ENCODE assay signal across 10 mouse cellular contexts in the genomic region with DNA sequence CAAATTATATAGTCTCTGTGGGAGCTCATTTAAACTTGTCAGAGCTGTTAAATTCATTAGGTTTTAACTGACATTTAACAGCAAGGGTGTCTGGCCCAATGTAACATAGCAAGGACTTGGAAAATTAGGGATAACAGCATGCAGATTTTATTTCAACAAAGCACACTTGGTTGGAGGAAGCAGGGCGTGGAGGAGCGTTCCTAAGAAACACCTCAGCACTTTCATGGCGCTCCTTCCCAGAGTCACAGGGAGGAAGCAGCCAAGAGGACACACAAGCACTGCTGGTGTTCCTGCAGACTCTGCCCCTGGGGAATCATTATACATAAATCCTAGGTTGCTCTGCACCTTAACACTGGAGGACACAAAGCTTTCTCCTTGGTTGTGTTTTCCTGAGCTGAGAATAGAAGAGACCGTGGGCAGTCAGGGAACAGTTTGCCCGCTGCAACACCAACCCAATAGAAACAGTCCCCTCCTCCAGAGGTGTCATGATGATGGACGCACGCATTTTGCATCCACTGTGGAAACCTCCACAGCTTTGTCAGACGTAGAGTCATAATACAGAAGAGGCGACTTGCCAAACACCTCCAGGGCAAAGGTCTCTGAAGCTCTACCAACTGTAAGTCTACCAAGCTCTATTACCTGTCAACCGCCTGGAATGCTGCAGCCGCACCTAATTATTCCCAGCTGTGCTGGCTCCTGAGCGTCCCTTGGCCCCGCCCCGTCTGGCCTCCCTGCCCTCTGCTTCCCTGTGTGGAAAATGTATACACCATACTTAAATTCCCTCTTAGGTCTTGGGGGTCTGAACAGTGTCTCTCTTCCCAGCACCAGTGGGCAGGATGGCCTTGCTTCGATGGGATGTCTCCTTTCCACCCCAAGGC.
DNase-seq lines count a peak whose midpoint lies in the region; ATAC-seq and TF ChIP-seq lines count a peak whose summit lies in the region.
"Had no signal": no experiment of that assay in that cellular context is flagged by ENCODE, and none has a peak within 500 bp of the region (broad histone marks: within the 10 kb centered on the region; RNA-seq: fewer than 3 reads in every experiment).

No protein-coding gene starts in this region.

- H3K27me3 ChIP-seq in embryonic facial prominence, embryonic 15.5 days, result no peaks in the 10 kb centered on the region
- no peaks in the 10 kb centered on the region for H3K27me3 ChIP-seq in kidney, embryonic 16.5 days (ENCODE audit: insufficient read depth, low read length)

- H3K4me2 ChIP-seq in embryonic facial prominence, embryonic 15.5 days (replicated peaks), result no peak overlapping the region
- H3K4me2 ChIP-seq in kidney, embryonic 16.5 days (replicated peaks; ENCODE audit: low read depth, low read length), result peak overlapping the region; percentile 26; the same call in 1 of the 2 replicates

- H3K9ac ChIP-seq in embryonic facial prominence, embryonic 15.5 days, result no peak overlapping the region
- H3K9ac ChIP-seq in kidney, embryonic 16.5 days (replicated peaks; ENCODE audit: low read length), result no peak overlapping the region

- H3K9me3 ChIP-seq in embryonic facial prominence, embryonic 15.5 days (replicated peaks), result no peaks in the 10 kb centered on the region
- H3K9me3 ChIP-seq in kidney, embryonic 16.5 days (ENCODE audit: low read length), result no peaks in the 10 kb centered on the region

- intact Hi-C loops in gastrocnemius, adult 2 months (cut with DNase I), result no loop called here
- intact Hi-C loops in gastrocnemius, postnatal 36 days (cut with DNase I), result no loop called here

- WGBS in embryonic facial prominence, embryonic 15.5 days, result 16% methylated on average over 15 of the region's 15 CpGs
- WGBS in kidney, embryonic 16.5 days, result 22% methylated on average over 15 of the region's 15 CpGs

- H3K4me1 ChIP-seq in embryonic facial prominence, embryonic 15.5 days, result peaks cover 10% of the 10 kb centered on the region; the same call in 1 of the 2 replicates
- H3K4me1 ChIP-seq in kidney, embryonic 16.5 days (ENCODE audit: insufficient read depth, low read length), result peaks cover 12% of the 10 kb centered on the region

- peak; percentile 23 for DNase-seq in gastrocnemius, adult 2 months
- no peak for DNase-seq in gastrocnemius, postnatal 25 days
- DNase-seq in mesoderm, embryonic 11.5 days (ENCODE audit: low read depth, low spot score), result peak; percentile 88
- no peak for DNase-seq in adrenal gland, adult 2 months
- DNase-seq in urinary bladder, postnatal 10 days (ENCODE audit: low spot score), result no peak
- no peak for DNase-seq in gastrocnemius, postnatal 36 days
- DNase-seq: heart, postnatal 4 days; thymus, postnatal 36 days had no signal

- no peak overlapping the region for H3K4me3 ChIP-seq in gastrocnemius, adult 2 months
- no peak overlapping the region for H3K4me3 ChIP-seq in embryonic facial prominence, embryonic 15.5 days (replicated peaks)
- no peak overlapping the region for H3K4me3 ChIP-seq in kidney, embryonic 16.5 days (ENCODE audit: low read length)

- TF ChIP-seq CTCF in gastrocnemius, adult 2 months (IDR thresholded peaks at IDR 0.05), result no peak

- no peak overlapping the region for H3K27ac ChIP-seq in gastrocnemius, adult 2 months
- peak overlapping the region; percentile 69 for H3K27ac ChIP-seq in embryonic facial prominence, embryonic 15.5 days (replicated peaks)
- H3K27ac ChIP-seq in kidney, embryonic 16.5 days (ENCODE audit: low read length), result no peak overlapping the region

- no peaks in the 10 kb centered on the region for H3K36me3 ChIP-seq in embryonic facial prominence, embryonic 15.5 days
- no peaks in the 10 kb centered on the region for H3K36me3 ChIP-seq in kidney, embryonic 16.5 days (ENCODE audit: insufficient read depth, low read length)

- ATAC-seq in embryonic facial prominence, embryonic 15.5 days (ENCODE audit: insufficient number of reproducible peaks, low FRiP score, low TSS enrichment, low read depth), result peak; percentile 56; the same call in 1 of the 2 replicates
- ATAC-seq in kidney, embryonic 16.5 days (ENCODE audit: low FRiP score, low TSS enrichment), result peak; percentile 78

Comparison
In these comparisons a context has a peak if more than half of its experiments do, and no peak if none do; other contexts are left out.
1. DNase-seq: peak in gastrocnemius, adult 2 months (single experiment) and mesoderm, embryonic 11.5 days (single experiment); none in gastrocnemius, postnatal 25 days (single experiment), adrenal gland, adult 2 months (single experiment), urinary bladder, postnatal 10 days (single experiment) and gastrocnemius, postnatal 36 days (0 of 2).